Mouse (Mus musculus): ENCODE data around the gene Pou3f3. TPM values are rescaled to one million over a fixed set of nuclear protein-coding genes. Genes with fewer than 3 reads are reported as not detected.

Gene Pou3f3
- polyA plus RNA-seq, 1 experiment from 2014 or later = 2.9 TPM

DNA sequence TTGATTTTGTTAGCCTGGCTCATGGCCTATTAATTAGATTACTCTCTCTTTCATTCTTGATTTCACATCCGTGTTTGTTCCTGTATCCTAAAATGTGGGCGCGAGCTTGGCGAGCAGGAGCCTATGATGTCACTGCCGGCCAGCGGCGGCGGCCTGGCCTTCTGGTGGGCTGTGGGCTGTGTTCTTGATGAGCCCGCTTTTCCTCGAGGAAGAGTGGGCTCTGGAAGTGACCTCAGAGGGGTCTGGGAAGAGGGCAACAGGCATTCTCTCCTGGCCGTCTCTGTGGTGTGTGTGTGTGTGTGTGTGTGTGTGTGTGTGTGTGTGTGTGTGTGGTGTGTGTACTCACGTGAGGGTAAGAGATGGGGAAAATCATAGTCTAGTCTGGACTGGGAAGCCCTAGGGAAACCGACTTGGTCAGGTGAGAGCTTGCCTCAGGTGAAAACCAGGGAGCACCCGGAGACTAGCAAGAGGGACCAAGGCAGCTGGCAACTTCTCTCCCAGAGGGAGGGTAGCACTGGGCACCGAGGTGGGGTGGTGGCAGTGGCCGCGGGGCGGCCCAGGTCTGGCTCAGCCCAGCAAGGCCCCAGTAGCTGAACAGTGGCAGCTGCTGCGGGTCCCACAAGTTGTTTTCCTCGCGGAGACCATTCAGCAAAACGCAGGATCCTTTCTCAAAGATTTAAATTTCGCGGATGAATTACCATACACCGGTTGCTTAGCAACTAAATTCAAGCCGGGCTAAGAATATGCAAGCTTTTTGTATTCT lies 8.5 kb downstream of the Pou3f3 start:
- Histone ChIP-seq H3K4me2 (ENCODE audit: low read depth, low read length) (peak overlapping the region; percentile 47), H3K9me3 (ENCODE audit: control insufficient read depth, low read length) (no peaks in the 10 kb centered on the region), H3K27ac (replicated peaks; ENCODE audit: low read depth, low read length) (0 out of 2 replicates have a peak overlapping the region, but pooled peaks have one; percentile 24), H3K27me3 (replicated peaks; ENCODE audit: control insufficient read depth, insufficient read depth, low read length) (peaks cover 83% of the 10 kb centered on the region), H3K4me1 (ENCODE audit: control insufficient read depth, insufficient read depth, low read length) (0 out of 2 replicates have a peak, but pooled peaks cover 5% of the 10 kb centered on the region), H3K4me3 (ENCODE audit: low read depth, low read length) (peak overlapping the region; percentile 23), H3K9ac (ENCODE audit: low read depth, low read length) (peak overlapping the region; percentile 52), H3K36me3 (ENCODE audit: control insufficient read depth, insufficient read depth, low read length) (no peaks in the 10 kb centered on the region)
- peak; percentile 62; the same call in 1 of the 2 replicates for ATAC-seq (ENCODE audit: low read depth)
- 9% methylated on average over 26 of the region's 26 CpGs for WGBS
- peak; percentile 48 for DNase-seq (ENCODE audit: low spot score)

- H3K4me2 ChIP-seq (ENCODE audit: low read depth, low read length) = peak overlapping the region; percentile 47
- 0 out of 2 replicates have a peak, but pooled peaks cover 5% of the 10 kb centered on the region for H3K4me1 ChIP-seq (ENCODE audit: control insufficient read depth, insufficient read depth, low read length)
- peak overlapping the region; percentile 0; the same call in 1 of the 2 replicates for H3K9ac ChIP-seq (ENCODE audit: low read depth, low read length)
- WGBS = 8% methylated on average over 17 of the region's 17 CpGs
- DNase-seq (ENCODE audit: low spot score) = no peak
- no peaks in the 10 kb centered on the region for H3K9me3 ChIP-seq (ENCODE audit: control insufficient read depth, low read length)
- peaks cover 86% of the 10 kb centered on the region for H3K27me3 ChIP-seq (replicated peaks; ENCODE audit: control insufficient read depth, insufficient read depth, low read length)
- H3K4me3 ChIP-seq (ENCODE audit: low read depth, low read length) = no peak overlapping the region
- H3K27ac ChIP-seq (replicated peaks; ENCODE audit: low read depth, low read length) = peak overlapping the region; percentile 0; the same call in 1 of the 2 replicates
- no peaks in the 10 kb centered on the region for H3K36me3 ChIP-seq (ENCODE audit: control insufficient read depth, insufficient read depth, low read length)
- ATAC-seq (ENCODE audit: low read depth) = no peak
These were observed 9.6 kb downstream of the Pou3f3 start for GRCm38 (mm10) chr1:42704981-42705810.

- 10% methylated on average over 8 of the region's 8 CpGs for WGBS
- Histone ChIP-seq H3K27ac (replicated peaks; ENCODE audit: low read depth, low read length) (no peak overlapping the region), H3K4me3 (ENCODE audit: low read depth, low read length) (no peak overlapping the region), H3K9me3 (ENCODE audit: control insufficient read depth, low read length) (no peaks in the 10 kb centered on the region), H3K4me1 (ENCODE audit: control insufficient read depth, insufficient read depth, low read length) (0 out of 2 replicates have a peak, but pooled peaks cover 5% of the 10 kb centered on the region), H3K36me3 (ENCODE audit: control insufficient read depth, insufficient read depth, low read length) (no peaks in the 10 kb centered on the region), H3K9ac (ENCODE audit: low read depth, low read length) (0 out of 2 replicates have a peak overlapping the region, but pooled peaks have one; percentile 0), H3K27me3 (replicated peaks; ENCODE audit: control insufficient read depth, insufficient read depth, low read length) (peaks cover 86% of the 10 kb centered on the region), H3K4me2 (ENCODE audit: low read depth, low read length) (peak overlapping the region; percentile 3)
- ATAC-seq (ENCODE audit: low read depth) (no peak), DNase-seq (ENCODE audit: low spot score) (no peak)
These were observed 10.2 kb downstream of the Pou3f3 start for GRCm38 (mm10) chr1:42705811-42706160.

GRCm38 (mm10) chr1:42707196-42707595 lies 11.6 kb downstream of the Pou3f3 start:
- ATAC-seq (ENCODE audit: low read depth) = no peak
- 9% methylated on average over 5 of the region's 5 CpGs for WGBS
- no peak for DNase-seq (ENCODE audit: low spot score)
- Histone ChIP-seq H3K9ac (ENCODE audit: low read depth, low read length) (no peak overlapping the region), H3K4me2 (ENCODE audit: low read depth, low read length) (no peak overlapping the region), H3K27me3 (replicated peaks; ENCODE audit: control insufficient read depth, insufficient read depth, low read length) (peaks cover 85% of the 10 kb centered on the region), H3K4me3 (ENCODE audit: low read depth, low read length) (no peak overlapping the region), H3K36me3 (ENCODE audit: control insufficient read depth, insufficient read depth, low read length) (no peaks in the 10 kb centered on the region), H3K27ac (replicated peaks; ENCODE audit: low read depth, low read length) (no peak overlapping the region), H3K4me1 (ENCODE audit: control insufficient read depth, insufficient read depth, low read length) (0 out of 2 replicates have a peak, but pooled peaks cover 5% of the 10 kb centered on the region), H3K9me3 (ENCODE audit: control insufficient read depth, low read length) (no peaks in the 10 kb centered on the region)

DNA sequence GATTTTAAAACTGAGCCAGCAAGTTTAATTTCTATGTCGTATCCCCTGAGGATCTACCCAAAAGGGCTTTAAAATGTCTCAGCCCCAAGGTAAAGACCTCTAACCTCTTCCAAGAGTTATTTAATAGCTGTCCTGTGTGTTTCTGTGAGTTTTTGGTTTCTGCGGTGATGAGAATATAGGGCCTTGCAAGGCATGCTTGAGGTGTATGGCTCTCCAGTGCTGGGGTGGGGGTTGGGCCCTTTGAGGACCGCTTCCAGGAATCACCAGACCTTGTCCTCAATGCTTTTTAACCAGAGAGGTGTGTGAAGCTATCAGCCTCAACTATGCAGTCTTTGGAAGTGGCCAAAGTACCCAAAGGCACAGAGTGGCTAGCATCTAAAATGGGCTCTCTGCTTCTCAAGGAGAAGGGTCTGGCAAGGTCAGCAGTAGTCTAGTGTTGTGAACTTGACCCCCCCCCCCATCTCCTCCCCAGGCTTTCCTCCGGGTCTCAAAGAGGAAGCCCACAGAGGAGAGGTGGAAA lies 12.1 kb downstream of the Pou3f3 start:
- ATAC-seq (ENCODE audit: low read depth) (no peak), DNase-seq (ENCODE audit: low spot score) (no peak)
- Histone ChIP-seq H3K4me2 (ENCODE audit: low read depth, low read length) (no peak overlapping the region), H3K9me3 (ENCODE audit: control insufficient read depth, low read length) (no peaks in the 10 kb centered on the region), H3K4me1 (ENCODE audit: control insufficient read depth, insufficient read depth, low read length) (0 out of 2 replicates have a peak, but pooled peaks cover 5% of the 10 kb centered on the region), H3K9ac (ENCODE audit: low read depth, low read length) (no peak overlapping the region), H3K4me3 (ENCODE audit: low read depth, low read length) (no peak overlapping the region), H3K27me3 (replicated peaks; ENCODE audit: control insufficient read depth, insufficient read depth, low read length) (peaks cover 86% of the 10 kb centered on the region), H3K36me3 (ENCODE audit: control insufficient read depth, insufficient read depth, low read length) (no peaks in the 10 kb centered on the region), H3K27ac (replicated peaks; ENCODE audit: low read depth, low read length) (no peak overlapping the region)
- 15% methylated on average over 4 of the region's 4 CpGs for WGBS

DNA sequence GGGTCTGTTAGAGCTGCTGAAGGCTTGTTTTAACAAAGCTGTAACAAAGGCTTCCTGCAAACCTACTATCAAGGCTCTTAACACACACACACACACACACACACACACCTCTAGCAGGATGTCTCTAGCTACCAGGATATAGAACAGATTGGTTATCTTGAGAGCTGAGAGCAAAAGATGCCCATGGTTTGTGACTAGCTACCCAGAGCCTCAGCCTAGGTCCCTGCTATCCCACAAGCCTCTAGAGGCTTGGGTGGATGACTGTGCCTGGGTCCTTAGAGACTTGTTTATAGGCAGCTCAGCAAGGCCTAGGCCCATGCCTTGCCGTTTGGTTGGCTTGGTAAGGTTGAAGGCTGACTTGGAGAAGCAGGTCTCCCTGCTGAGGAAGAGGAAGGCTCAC lies 13.5 kb downstream of the Pou3f3 start:
- WGBS = 32% methylated on average over 1 of the region's 1 CpGs
- no peak for DNase-seq (ENCODE audit: low spot score)
- peaks cover 86% of the 10 kb centered on the region for H3K27me3 ChIP-seq (replicated peaks; ENCODE audit: control insufficient read depth, insufficient read depth, low read length)

GRCm38 (mm10) chr1:42709431-42710160 lies 14.0 kb downstream of the Pou3f3 start:
- no peak overlapping the region for H3K27ac ChIP-seq (replicated peaks; ENCODE audit: low read depth, low read length)

More for the DNA sequence above, 13.5 kb downstream of the Pou3f3 start:
- Histone ChIP-seq H3K36me3 (ENCODE audit: control insufficient read depth, insufficient read depth, low read length) (no peaks in the 10 kb centered on the region), H3K27ac (replicated peaks; ENCODE audit: low read depth, low read length) (no peak overlapping the region), H3K4me3 (ENCODE audit: low read depth, low read length) (no peak overlapping the region), H3K9me3 (ENCODE audit: control insufficient read depth, low read length) (no peaks in the 10 kb centered on the region), H3K9ac (ENCODE audit: low read depth, low read length) (no peak overlapping the region), H3K4me1 (ENCODE audit: control insufficient read depth, insufficient read depth, low read length) (0 out of 2 replicates have a peak, but pooled peaks cover 4% of the 10 kb centered on the region), H3K4me2 (ENCODE audit: low read depth, low read length) (no peak overlapping the region)
- no peak for ATAC-seq (ENCODE audit: low read depth)

GRCm38 (mm10) chr1:42710234-42710633 lies 14.7 kb downstream of the Pou3f3 start:
- no peak for ATAC-seq (ENCODE audit: low read depth)
- Histone ChIP-seq H3K9me3 (ENCODE audit: control insufficient read depth, low read length) (no peaks in the 10 kb centered on the region), H3K36me3 (ENCODE audit: control insufficient read depth, insufficient read depth, low read length) (no peaks in the 10 kb centered on the region), H3K9ac (ENCODE audit: low read depth, low read length) (no peak overlapping the region), H3K4me1 (ENCODE audit: control insufficient read depth, insufficient read depth, low read length) (0 out of 2 replicates have a peak, but pooled peaks cover 3% of the 10 kb centered on the region), H3K27me3 (replicated peaks; ENCODE audit: control insufficient read depth, insufficient read depth, low read length) (peaks cover 84% of the 10 kb centered on the region), H3K4me2 (ENCODE audit: low read depth, low read length) (0 out of 2 replicates have a peak overlapping the region, but pooled peaks have one; percentile 3), H3K4me3 (ENCODE audit: low read depth, low read length) (no peak overlapping the region), H3K27ac (replicated peaks; ENCODE audit: low read depth, low read length) (no peak overlapping the region)
- DNase-seq (ENCODE audit: low spot score) = no peak
- WGBS = 18% methylated on average over 4 of the region's 4 CpGs

More at GRCm38 (mm10) chr1:42709431-42710160, 14.0 kb downstream of the Pou3f3 start:
- H3K27me3 ChIP-seq (replicated peaks; ENCODE audit: control insufficient read depth, insufficient read depth, low read length) = peaks cover 83% of the 10 kb centered on the region
- no peaks in the 10 kb centered on the region for H3K9me3 ChIP-seq (ENCODE audit: control insufficient read depth, low read length)
- H3K4me1 ChIP-seq (ENCODE audit: control insufficient read depth, insufficient read depth, low read length) = 0 out of 2 replicates have a peak, but pooled peaks cover 3% of the 10 kb centered on the region
- no peak overlapping the region for H3K9ac ChIP-seq (ENCODE audit: low read depth, low read length)
- DNase-seq (ENCODE audit: low spot score) (no peak), ATAC-seq (ENCODE audit: low read depth) (no peak)
- H3K4me2 ChIP-seq (ENCODE audit: low read depth, low read length) = no peak overlapping the region
- WGBS = 13% methylated on average over 7 of the region's 7 CpGs
- no peak overlapping the region for H3K4me3 ChIP-seq (ENCODE audit: low read depth, low read length)
- no peaks in the 10 kb centered on the region for H3K36me3 ChIP-seq (ENCODE audit: control insufficient read depth, insufficient read depth, low read length)

All from embryonic facial prominence, embryonic 14.5 days (tissue).